Mouse (Mus musculus) forebrain, embryonic 16.5 days (tissue): ENCODE results near the gene Ankle1. TPM values are rescaled to one million over a fixed set of nuclear protein-coding genes. Genes with fewer than 3 reads are reported as not detected.

ENCODE experiments used
- ATAC-seq: fragments of 200-750 bp; cut with Nextera tagmentation; 2 replicates; pipeline ENCODE4 v1.8.0; 2017; ENCODE audit warnings: mild to moderate bottlenecking, moderate library complexity
- H3K27ac ChIP-seq: fragments of 300-500 bp; sonication (generic); 2 replicates; pipeline ENCODE4 v1.5.1; 2014; ENCODE audit warnings: low read length, control low read depth
- H3K27me3 ChIP-seq: fragments of 300-500 bp; sonication (generic); replicated peaks from 2 replicates; pipeline ENCODE4 v1.6.1; 2014; ENCODE audit warnings: low read length; ENCODE audit not compliant: control insufficient read depth, insufficient read depth
- H3K36me3 ChIP-seq: fragments of 300-500 bp; sonication (generic); 2 replicates; pipeline ENCODE4 v1.6.1; 2014; ENCODE audit not compliant: control insufficient read depth, insufficient read depth
- H3K4me1 ChIP-seq: fragments of 300-500 bp; sonication (generic); replicated peaks from 2 replicates; pipeline ENCODE4 v1.6.1; 2014; ENCODE audit warnings: low read length; ENCODE audit not compliant: control insufficient read depth, insufficient read depth
- H3K4me2 ChIP-seq: fragments of 300-500 bp; sonication (generic); 2 replicates; pipeline ENCODE4 v1.6.1; 2014; ENCODE audit warnings: mild to moderate bottlenecking, low read length, control low read depth
- H3K4me3 ChIP-seq: fragments of 300-500 bp; sonication (generic); replicated peaks from 2 replicates; pipeline ENCODE4 v1.5.1; 2014; ENCODE audit warnings: mild to moderate bottlenecking, low read length, control low read depth
- H3K9ac ChIP-seq: fragments of 300-500 bp; sonication (generic); replicated peaks from 2 replicates; pipeline ENCODE4 v1.6.1; 2014; ENCODE audit warnings: low read depth, low read length, control low read depth
- H3K9me3 ChIP-seq: fragments of 300-500 bp; sonication (generic); 2 replicates; pipeline ENCODE4 v1.6.1; 2016; ENCODE audit warnings: low read length; ENCODE audit not compliant: control insufficient read depth
- WGBS: fragments of 180-500 bp; shearing (Covaris S2); extraction: QIAGEN DNeasy Blood & Tissue Kit; methylation state at CpG from one replicate; pipeline ENCODE4 v1.1.7; 2014; 5-methylcytosine and 5-hydroxymethylcytosine counted together
- polyA plus RNA-seq: library from polyadenylated mRNA; unstranded; fragments of >200 nt; fragmentation: Nextera tagmentation; extraction: Ambion mirVana; gene quantifications from 2 replicates; pipeline ENCODE4 v1.2.1, GENCODE M21; 2015

The Ankle1 gene
- polyA plus RNA-seq, 1 experiment from 2014 or later = 18.9 TPM

GRCm38 (mm10) chr8:71441404-71441803, 35.6 kb downstream of the Ankle1 start:
- Histone ChIP-seq H3K4me1 (no peaks in the 10 kb centered on the region), H3K27me3 (no peaks in the 10 kb centered on the region; the same call in 1 of the 2 replicates), H3K27ac (no peak overlapping the region), H3K9me3 (no peaks in the 10 kb centered on the region), H3K9ac (no peak overlapping the region), H3K36me3 (no peaks in the 10 kb centered on the region), H3K4me2 (no peak overlapping the region), H3K4me3 (no peak overlapping the region)
- ATAC-seq = peak; percentile 69
- 0% methylated on average over 7 of the region's 7 CpGs for WGBS

GRCm38 (mm10) chr8:71445096-71445495, 39.3 kb downstream of the Ankle1 start:
- Histone ChIP-seq H3K4me1 (no peaks in the 10 kb centered on the region), H3K9ac (no peak overlapping the region), H3K27ac (no peak overlapping the region), H3K9me3 (no peaks in the 10 kb centered on the region), H3K36me3 (no peaks in the 10 kb centered on the region), H3K27me3 (no peaks in the 10 kb centered on the region; the same call in 1 of the 2 replicates), H3K4me2 (no peak overlapping the region), H3K4me3 (no peak overlapping the region)
- no peak for ATAC-seq
- WGBS = 88% methylated on average over 7 of the region's 7 CpGs

GRCm38 (mm10) chr8:71451337-71451736, 45.5 kb downstream of the Ankle1 start:
- Histone ChIP-seq H3K4me1 (no peaks in the 10 kb centered on the region), H3K27me3 (no peaks in the 10 kb centered on the region), H3K4me2 (no peak overlapping the region), H3K4me3 (no peak overlapping the region), H3K27ac (no peak overlapping the region), H3K36me3 (no peaks in the 10 kb centered on the region), H3K9me3 (no peaks in the 10 kb centered on the region), H3K9ac (no peak overlapping the region)
- no peak for ATAC-seq
- 66% methylated on average over 4 of the region's 4 CpGs for WGBS

GRCm38 (mm10) chr8:71451777-71452176, 46.0 kb downstream of the Ankle1 start:
- H3K4me1 ChIP-seq = no peaks in the 10 kb centered on the region
- ATAC-seq = no peak
- no peak overlapping the region for H3K27ac ChIP-seq
- no peaks in the 10 kb centered on the region for H3K36me3 ChIP-seq
- 58% methylated on average over 11 of the region's 11 CpGs for WGBS
- no peak overlapping the region for H3K9ac ChIP-seq
- H3K4me3 ChIP-seq = no peak overlapping the region
- H3K27me3 ChIP-seq = no peaks in the 10 kb centered on the region
- H3K9me3 ChIP-seq = no peaks in the 10 kb centered on the region
- H3K4me2 ChIP-seq = no peak overlapping the region

GRCm38 (mm10) chr8:71452669-71453068, 46.9 kb downstream of the Ankle1 start:
- ATAC-seq = no peak
- Histone ChIP-seq H3K27me3 (no peaks in the 10 kb centered on the region), H3K4me3 (no peak overlapping the region), H3K9ac (no peak overlapping the region), H3K9me3 (no peaks in the 10 kb centered on the region), H3K27ac (no peak overlapping the region), H3K36me3 (peaks cover 6% of the 10 kb centered on the region), H3K4me2 (no peak overlapping the region), H3K4me1 (no peaks in the 10 kb centered on the region)
- 90% methylated on average over 2 of the region's 2 CpGs for WGBS

GRCm38 (mm10) chr8:71454668-71455067, 48.9 kb downstream of the Ankle1 start:
- no peak overlapping the region for H3K27ac ChIP-seq
- H3K4me3 ChIP-seq = no peak overlapping the region
- no peak overlapping the region for H3K9ac ChIP-seq
- 89% methylated on average over 8 of the region's 8 CpGs for WGBS
- no peaks in the 10 kb centered on the region for H3K9me3 ChIP-seq
- H3K36me3 ChIP-seq = peaks cover 8% of the 10 kb centered on the region
- H3K4me1 ChIP-seq = no peaks in the 10 kb centered on the region
- no peaks in the 10 kb centered on the region for H3K27me3 ChIP-seq
- no peak for ATAC-seq
- no peak overlapping the region for H3K4me2 ChIP-seq

GRCm38 (mm10) chr8:71456906-71457305, 51.1 kb downstream of the Ankle1 start:
- Histone ChIP-seq H3K9me3 (no peaks in the 10 kb centered on the region), H3K4me1 (peaks cover 14% of the 10 kb centered on the region), H3K27me3 (no peaks in the 10 kb centered on the region), H3K4me3 (no peak overlapping the region), H3K4me2 (no peak overlapping the region), H3K27ac (no peak overlapping the region), H3K9ac (no peak overlapping the region), H3K36me3 (peaks cover 16% of the 10 kb centered on the region)
- WGBS = 49% methylated on average over 22 of the region's 22 CpGs
- no peak for ATAC-seq

- no peak overlapping the region for H3K9ac ChIP-seq
- no peak overlapping the region for H3K27ac ChIP-seq
- no peaks in the 10 kb centered on the region for H3K27me3 ChIP-seq
- H3K9me3 ChIP-seq = no peaks in the 10 kb centered on the region
- ATAC-seq = no peak
- 89% methylated on average over 20 of the region's 20 CpGs for WGBS
- H3K36me3 ChIP-seq = peaks cover 16% of the 10 kb centered on the region
- no peak overlapping the region for H3K4me3 ChIP-seq
- H3K4me1 ChIP-seq = peaks cover 22% of the 10 kb centered on the region
- no peak overlapping the region for H3K4me2 ChIP-seq
These were observed 52.0 kb downstream of the Ankle1 start for GRCm38 (mm10) chr8:71457659-71458270.
